Mouse (Mus musculus) midbrain, embryonic 13.5 days (tissue): ENCODE results near the gene Tnfaip1. TPM values are rescaled to one million over a fixed set of nuclear protein-coding genes. Genes with fewer than 3 reads are reported as not detected.

Experiments
- ATAC-seq: fragments of 200-750 bp; cut with Nextera tagmentation; 2 replicates; pipeline ENCODE4 v1.8.0; 2017; ENCODE audit warnings: mild to moderate bottlenecking, moderate TSS enrichment, moderate library complexity
- H3K27ac ChIP-seq: fragments of 300-500 bp; sonication (generic); 2 replicates; pipeline ENCODE4 v1.5.1; 2015; ENCODE audit warnings: inconsistent platforms, mild to moderate bottlenecking, moderate library complexity
- H3K27me3 ChIP-seq: fragments of 300-500 bp; sonication (generic); 2 replicates; pipeline ENCODE4 v1.6.1; 2015; ENCODE audit warnings: mild to moderate bottlenecking, inconsistent platforms
- H3K36me3 ChIP-seq: fragments of 300-500 bp; sonication (generic); 2 replicates; pipeline ENCODE4 v1.6.1; 2015; ENCODE audit warnings: mild to moderate bottlenecking, inconsistent platforms
- H3K4me1 ChIP-seq: fragments of 300-500 bp; sonication (generic); replicated peaks from 2 replicates; pipeline ENCODE4 v1.6.1; 2015; ENCODE audit warnings: inconsistent platforms
- H3K4me2 ChIP-seq: fragments of 300-500 bp; sonication (generic); replicated peaks from 2 replicates; pipeline ENCODE4 v1.6.1; 2015; ENCODE audit warnings: moderate library complexity, mild to moderate bottlenecking, inconsistent platforms
- H3K4me3 ChIP-seq: fragments of 300-500 bp; sonication (generic); replicated peaks from 2 replicates; pipeline ENCODE4 v1.5.1; 2015; ENCODE audit warnings: mild to moderate bottlenecking, inconsistent platforms
- H3K9ac ChIP-seq: fragments of 300-500 bp; sonication (generic); replicated peaks from 2 replicates; pipeline ENCODE4 v1.6.1; 2015; ENCODE audit warnings: mild to moderate bottlenecking, inconsistent platforms
- H3K9me3 ChIP-seq: fragments of 300-500 bp; sonication (generic); 2 replicates; pipeline ENCODE4 v1.6.1; 2016; ENCODE audit warnings: mild to moderate bottlenecking, inconsistent platforms
- WGBS: fragments of 180-500 bp; shearing (Covaris S2); methylation state at CpG from one replicate; pipeline ENCODE4 v1.1.7; 2015; 5-methylcytosine and 5-hydroxymethylcytosine counted together
- polyA plus RNA-seq: library from polyadenylated mRNA; unstranded; fragments of >200 nt; fragmentation: Nextera tagmentation; extraction: Ambion mirVana; gene quantifications from 2 replicates; pipeline ENCODE4 v1.2.1, GENCODE M21; 2015

Gene Tnfaip1
- polyA plus RNA-seq, 1 experiment from 2014 or later, result 55.0 TPM

DNA sequence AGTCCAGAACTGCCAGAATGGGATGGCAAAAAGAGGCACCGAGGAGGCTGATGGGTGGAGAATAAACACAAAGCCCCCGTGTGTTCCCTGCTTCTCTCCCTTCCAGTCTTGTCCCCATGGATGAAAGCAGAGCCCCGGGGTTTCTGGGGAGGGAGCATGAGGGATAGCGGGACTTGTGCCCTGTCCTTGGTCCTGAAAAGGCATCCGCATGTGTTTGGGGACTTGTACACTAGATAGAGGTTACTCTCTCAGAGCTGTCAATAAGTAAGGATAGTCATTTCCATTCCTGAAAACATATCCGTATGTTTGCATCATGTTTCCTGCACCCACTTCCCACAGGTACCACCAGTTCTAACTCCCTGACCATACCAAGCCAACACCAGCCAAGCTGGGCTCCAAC, 40.2 kb downstream of the Tnfaip1 start:
- peak overlapping the region; percentile 77 for H3K9ac ChIP-seq
- H3K4me1 ChIP-seq, result peaks cover 46% of the 10 kb centered on the region
- peaks cover 26% of the 10 kb centered on the region for H3K27me3 ChIP-seq
- ATAC-seq, result no peak
- 9% methylated on average over 6 of the region's 6 CpGs for WGBS
- peak overlapping the region; percentile 77 for H3K4me2 ChIP-seq
- no peaks in the 10 kb centered on the region for H3K9me3 ChIP-seq
- no peak overlapping the region for H3K27ac ChIP-seq
- H3K4me3 ChIP-seq, result peak overlapping the region; percentile 88
- H3K36me3 ChIP-seq, result no peaks in the 10 kb centered on the region

- H3K9ac ChIP-seq, result peak overlapping the region; percentile 54
- H3K27ac ChIP-seq, result no peak overlapping the region
- peak overlapping the region; percentile 26 for H3K4me3 ChIP-seq
- peaks cover 46% of the 10 kb centered on the region for H3K27me3 ChIP-seq
- H3K4me1 ChIP-seq, result peaks cover 35% of the 10 kb centered on the region
- H3K4me2 ChIP-seq, result peak overlapping the region; percentile 54
- H3K36me3 ChIP-seq, result peaks cover 24% of the 10 kb centered on the region
- WGBS, result 7% methylated on average over 48 of the region's 48 CpGs
- ATAC-seq, result peak; percentile 91
- no peaks in the 10 kb centered on the region for H3K9me3 ChIP-seq
These were observed 45.3 kb downstream of the Tnfaip1 start for GRCm38 (mm10) chr11:78490781-78491241.

DNA sequence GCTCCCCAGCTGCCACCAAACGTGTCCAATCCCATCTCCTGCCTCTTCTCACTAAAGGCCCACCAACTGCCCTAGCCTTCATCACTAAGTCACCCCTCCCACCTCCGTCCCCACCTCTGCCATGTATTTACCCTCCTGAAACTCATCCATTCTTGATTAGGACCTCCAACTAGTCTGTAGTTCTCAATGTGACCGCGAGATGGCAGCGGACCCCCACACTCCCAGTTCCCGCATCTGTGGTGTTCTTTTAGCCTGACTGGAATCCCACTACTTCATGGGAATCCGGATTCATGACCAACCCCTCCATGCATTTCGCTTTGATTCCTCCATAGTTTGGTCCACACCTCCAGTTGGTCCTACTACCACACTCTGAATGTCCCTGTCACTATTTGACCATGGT, 48.0 kb downstream of the Tnfaip1 start:
- H3K9ac ChIP-seq, result 0 out of 2 replicates have a peak overlapping the region, but pooled peaks have one; percentile 28
- H3K36me3 ChIP-seq, result peaks cover 45% of the 10 kb centered on the region
- peaks cover 46% of the 10 kb centered on the region for H3K27me3 ChIP-seq
- peaks cover 17% of the 10 kb centered on the region for H3K4me1 ChIP-seq
- H3K4me2 ChIP-seq, result no peak overlapping the region
- H3K4me3 ChIP-seq, result no peak overlapping the region
- 4% methylated on average over 8 of the region's 8 CpGs for WGBS
- no peaks in the 10 kb centered on the region for H3K9me3 ChIP-seq
- no peak for ATAC-seq
- no peak overlapping the region for H3K27ac ChIP-seq

GRCm38 (mm10) chr11:78483639-78484038, 52.5 kb downstream of the Tnfaip1 start:
- H3K4me2 ChIP-seq, result no peak overlapping the region
- no peak overlapping the region for H3K27ac ChIP-seq
- no peaks in the 10 kb centered on the region for H3K9me3 ChIP-seq
- H3K9ac ChIP-seq, result no peak overlapping the region
- 0 out of 2 replicates have a peak, but pooled peaks cover 3% of the 10 kb centered on the region for H3K4me1 ChIP-seq
- 65% methylated on average over 7 of the region's 7 CpGs for WGBS
- ATAC-seq, result no peak
- peaks cover 13% of the 10 kb centered on the region for H3K27me3 ChIP-seq
- no peak overlapping the region for H3K4me3 ChIP-seq
- peaks cover 79% of the 10 kb centered on the region for H3K36me3 ChIP-seq

DNA sequence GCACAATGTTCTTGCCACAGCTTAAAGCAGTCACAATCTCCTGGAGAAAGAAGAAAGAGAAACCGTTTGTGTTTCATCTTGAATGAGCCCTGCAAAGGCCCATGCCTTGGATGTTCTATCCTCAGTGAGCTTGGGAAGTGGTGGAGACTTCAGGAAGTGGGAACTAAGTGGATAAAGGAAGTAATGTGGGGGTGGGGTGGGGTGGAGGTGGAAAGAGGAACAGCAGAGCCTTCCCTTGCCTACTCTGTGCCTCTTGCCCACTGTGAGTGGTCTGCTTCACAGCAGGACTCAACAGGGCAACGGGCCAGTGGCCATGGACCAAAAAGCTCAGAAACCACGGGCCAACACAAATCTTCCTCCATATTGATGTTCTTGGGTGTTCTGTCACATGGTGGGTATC, 60.8 kb downstream of the Tnfaip1 start:
- peaks cover 69% of the 10 kb centered on the region for H3K36me3 ChIP-seq
- no peak overlapping the region for H3K27ac ChIP-seq
- WGBS, result 79% methylated on average over 3 of the region's 3 CpGs
- no peak overlapping the region for H3K4me3 ChIP-seq
- H3K27me3 ChIP-seq, result no peaks in the 10 kb centered on the region
- no peaks in the 10 kb centered on the region for H3K9me3 ChIP-seq
- no peaks in the 10 kb centered on the region for H3K4me1 ChIP-seq
- H3K9ac ChIP-seq, result no peak overlapping the region
- no peak overlapping the region for H3K4me2 ChIP-seq
- ATAC-seq, result no peak

Other genes starting within 250 kb of the Tnfaip1 start
- gene BC030499, start 245.5 kb downstream of the Tnfaip1 start, polyA plus RNA-seq, result 0.28 and 0.87 TPM in 2 replicates
- 17.3 and 20.7 TPM in 2 replicates for gene Spag5, start 234.8 kb downstream of the Tnfaip1 start, polyA plus RNA-seq
- 26.3 and 28.3 TPM in 2 replicates for gene Aldoc, start 213.4 kb downstream of the Tnfaip1 start, polyA plus RNA-seq
- 60.9 and 66.6 TPM in 2 replicates for gene Pigs, start 207.9 kb downstream of the Tnfaip1 start, polyA plus RNA-seq
- 69.1 and 75.4 TPM in 2 replicates for gene Unc119, start 192.8 kb downstream of the Tnfaip1 start, polyA plus RNA-seq
- not detected in 2 replicates for gene Foxn1, start 149.8 kb downstream of the Tnfaip1 start, polyA plus RNA-seq
- gene Slc13a2, start 114.1 kb downstream of the Tnfaip1 start, polyA plus RNA-seq, result not detected in 2 replicates
- gene Slc46a1, start 70.6 kb downstream of the Tnfaip1 start, polyA plus RNA-seq, result 20.4 and 20.8 TPM in 2 replicates
- gene Sarm1, start 38.6 kb downstream of the Tnfaip1 start, polyA plus RNA-seq, result 41.4 and 47.8 TPM in 2 replicates
- 109 and 138 TPM in 2 replicates for gene Vtn, start 37.2 kb downstream of the Tnfaip1 start, polyA plus RNA-seq
- not detected in 2 replicates for gene Sebox, start 32.9 kb downstream of the Tnfaip1 start, polyA plus RNA-seq
- gene Tmem199, start 24.2 kb downstream of the Tnfaip1 start, polyA plus RNA-seq, result 95.9 and 97.6 TPM in 2 replicates
- 176 and 178 TPM in 2 replicates for gene Poldip2, start 24.1 kb downstream of the Tnfaip1 start, polyA plus RNA-seq
- 124 and 126 TPM in 2 replicates for gene Ift20, start within 50 bp of the Tnfaip1 start, polyA plus RNA-seq
- 28.7 and 33.5 TPM in 2 replicates for gene Tmem97, start 14.4 kb upstream of the Tnfaip1 start, polyA plus RNA-seq
- 30.7 and 33.5 TPM in 2 replicates for gene Nlk, start 161.0 kb upstream of the Tnfaip1 start, polyA plus RNA-seq
- 33.2 and 34.3 TPM in 2 replicates for gene Ccnq, start 215.4 kb upstream of the Tnfaip1 start, polyA plus RNA-seq